Mouse (Mus musculus) lung, postnatal 0 days (tissue): ENCODE data around the gene Naa16. TPM values are rescaled to one million over a fixed set of nuclear protein-coding genes. Genes with fewer than 3 reads are reported as not detected.

Source experiments
- ATAC-seq: fragments of 200-750 bp; cut with Nextera tagmentation; 2 replicates; pipeline ENCODE4 v1.8.0; 2017; ENCODE audit warnings: moderate library complexity
- DNase-seq: peaks from one replicate; pipeline ENCODE4 v3.0.0-alpha.2; 2016; ENCODE audit warnings: low spot score
- H3K27ac ChIP-seq: fragments of 300-500 bp; sonication (generic); 2 replicates; pipeline ENCODE4 v1.5.1; 2014; ENCODE audit warnings: antibody characterized with exemption, mild to moderate bottlenecking, low read length, mixed read lengths
- H3K27me3 ChIP-seq: fragments of 300-500 bp; sonication (generic); replicated peaks from 2 replicates; pipeline ENCODE4 v1.6.1; 2014; ENCODE audit warnings: low read length, mixed read lengths; ENCODE audit not compliant: insufficient read depth
- H3K36me3 ChIP-seq: fragments of 300-500 bp; sonication (generic); 2 replicates; pipeline ENCODE4 v1.6.1; 2014; ENCODE audit warnings: low read length, mixed read lengths; ENCODE audit not compliant: insufficient read depth
- H3K4me1 ChIP-seq: fragments of 300-500 bp; sonication (generic); 2 replicates; pipeline ENCODE4 v1.6.1; 2014; ENCODE audit warnings: antibody characterized with exemption, low read depth, low read length, mixed read lengths; ENCODE audit not compliant: insufficient read depth
- H3K4me2 ChIP-seq: fragments of 300-500 bp; sonication (generic); replicated peaks from 2 replicates; pipeline ENCODE4 v1.6.1; 2014; ENCODE audit warnings: low read depth, mild to moderate bottlenecking, low read length, moderate library complexity, mixed read lengths
- H3K4me3 ChIP-seq: fragments of 300-500 bp; sonication (generic); 2 replicates; pipeline ENCODE4 v1.5.1; 2014; ENCODE audit warnings: low read depth, low read length
- H3K9ac ChIP-seq: fragments of 300-500 bp; sonication (generic); replicated peaks from 2 replicates; pipeline ENCODE4 v1.6.1; 2014; ENCODE audit warnings: low read depth, mild to moderate bottlenecking
- H3K9me3 ChIP-seq: fragments of 300-500 bp; sonication (generic); 2 replicates; pipeline ENCODE4 v1.6.1; 2016; ENCODE audit warnings: low read length, mixed read lengths
- CTCF ChIP-seq: IDR thresholded peaks from 2 replicates; pipeline ENCODE4 v1.5.1; 2016; ENCODE audit warnings: antibody characterized with exemption, mild to moderate bottlenecking
- EP300 ChIP-seq: IDR thresholded peaks from 2 replicates; pipeline ENCODE4 v1.6.1; 2016; ENCODE audit warnings: antibody characterized with exemption, mild to moderate bottlenecking, control low read depth
- WGBS: fragments of 180-500 bp; shearing (Covaris S2); extraction: QIAGEN DNeasy Blood & Tissue Kit; methylation state at CpG from one replicate; pipeline ENCODE4 v1.1.7; 2014; 5-methylcytosine and 5-hydroxymethylcytosine counted together
- polyA plus RNA-seq: library from polyadenylated mRNA; unstranded; fragments of >200 nt; fragmentation: Nextera tagmentation; extraction: Ambion mirVana; gene quantifications from 2 replicates; pipeline ENCODE4 v1.2.1, GENCODE M21; 2015

Naa16 gene
- polyA plus RNA-seq, 1 experiment from 2014 or later = 24.0 TPM

DNA sequence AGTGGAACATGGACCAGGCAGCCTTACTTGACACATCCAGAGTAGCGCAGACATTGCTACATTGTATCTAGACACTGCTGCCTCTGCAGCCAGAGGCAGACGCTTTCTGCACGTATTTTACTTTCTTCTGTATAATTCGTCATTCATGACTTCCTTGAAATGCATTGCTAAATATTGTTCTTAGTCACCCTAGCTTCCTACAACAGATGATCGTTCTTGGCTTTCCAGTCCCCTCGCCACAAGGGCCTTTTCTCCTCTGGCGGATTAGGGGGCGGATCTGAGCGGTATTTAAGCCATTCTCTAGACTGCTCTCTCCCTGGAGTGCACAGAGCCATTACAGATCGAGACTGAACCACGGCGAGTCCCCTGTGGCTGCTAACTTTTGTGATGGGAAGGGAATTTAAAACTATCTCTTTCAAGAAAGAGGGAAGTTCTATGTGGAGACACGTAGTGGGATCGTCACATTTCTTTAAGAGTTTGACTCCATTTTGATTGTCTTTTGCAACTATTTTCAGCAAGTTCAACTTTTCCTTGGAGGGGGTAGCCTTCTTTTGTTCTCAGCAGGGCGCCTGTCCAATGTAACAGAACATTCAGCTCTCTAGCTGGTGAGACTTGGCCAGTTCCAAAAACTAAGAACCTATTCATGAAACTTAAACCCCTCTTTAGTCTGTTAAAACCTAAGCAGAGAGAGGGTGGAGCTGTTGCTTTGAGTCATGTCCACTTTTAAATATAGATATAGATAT lies 99.7 kb downstream of the Naa16 start:
- DNase-seq = peak; percentile 53
- TF ChIP-seq CTCF = no peak
- TF ChIP-seq EP300 = no peak
- Histone ChIP-seq H3K9ac (no peak overlapping the region), H3K9me3 (no peaks in the 10 kb centered on the region), H3K27me3 (no peaks in the 10 kb centered on the region), H3K27ac (peak overlapping the region; percentile 8; the same call in 1 of the 2 replicates), H3K4me3 (no peak overlapping the region), H3K4me2 (no peak overlapping the region), H3K36me3 (peaks cover 10% of the 10 kb centered on the region; the same call in 1 of the 2 replicates), H3K4me1 (peaks cover 9% of the 10 kb centered on the region; the same call in 1 of the 2 replicates)
- peak; percentile 13; the same call in 1 of the 2 replicates for ATAC-seq
- WGBS = 55% methylated on average over 15 of the region's 15 CpGs

DNA sequence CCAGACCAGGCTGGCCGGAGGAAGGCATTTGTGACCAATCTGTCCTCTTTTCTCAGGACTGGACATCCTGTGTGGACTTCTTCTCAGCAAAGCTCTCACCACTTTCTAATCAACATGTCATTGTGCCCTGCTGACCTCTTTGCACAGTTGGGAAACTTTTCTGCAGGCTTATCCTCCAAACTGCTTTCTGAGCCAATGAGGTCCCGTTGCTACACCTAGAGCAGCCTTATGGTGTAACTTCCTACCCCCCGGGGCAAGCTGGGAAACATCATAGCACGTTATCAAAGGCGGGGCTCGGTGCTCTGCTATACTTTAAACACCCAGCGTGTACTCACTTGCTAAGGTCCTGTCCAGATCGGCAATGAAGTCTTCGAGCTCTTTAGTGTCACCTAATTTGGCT lies 100.7 kb downstream of the Naa16 start:
- peaks cover 10% of the 10 kb centered on the region; the same call in 1 of the 2 replicates for H3K36me3 ChIP-seq
- no peaks in the 10 kb centered on the region for H3K27me3 ChIP-seq
- H3K27ac ChIP-seq = peak overlapping the region; percentile 1; the same call in 1 of the 2 replicates
- H3K9ac ChIP-seq = no peak overlapping the region
- TF ChIP-seq CTCF (no peak), EP300 (no peak)
- H3K4me2 ChIP-seq = 0 out of 2 replicates have a peak overlapping the region, but pooled peaks have one; percentile 3
- WGBS = 34% methylated on average over 9 of the region's 9 CpGs
- no peak overlapping the region for H3K4me3 ChIP-seq
- ATAC-seq = peak; percentile 18; the same call in 1 of the 2 replicates
- peak; percentile 61 for DNase-seq
- H3K9me3 ChIP-seq = no peaks in the 10 kb centered on the region
- H3K4me1 ChIP-seq = peaks cover 9% of the 10 kb centered on the region; the same call in 1 of the 2 replicates

- ATAC-seq (no peak), DNase-seq (no peak)
- peak; percentile 69 for TF ChIP-seq CTCF
- TF ChIP-seq EP300 = no peak
- no peak overlapping the region for H3K27ac ChIP-seq
- H3K9ac ChIP-seq = no peak overlapping the region
- no peaks in the 10 kb centered on the region for H3K9me3 ChIP-seq
- H3K36me3 ChIP-seq = peaks cover 10% of the 10 kb centered on the region; the same call in 1 of the 2 replicates
- H3K27me3 ChIP-seq = no peaks in the 10 kb centered on the region
- no peak overlapping the region for H3K4me2 ChIP-seq
- WGBS = 68% methylated on average over 3 of the region's 3 CpGs
- H3K4me3 ChIP-seq = no peak overlapping the region
- 0 out of 2 replicates have a peak, but pooled peaks cover 3% of the 10 kb centered on the region for H3K4me1 ChIP-seq
Observed at GRCm38 (mm10) chr14:79288280-79288679, 102.3 kb downstream of the Naa16 start.

- DNase-seq (no peak), ATAC-seq (peak; percentile 17; the same call in 1 of the 2 replicates)
- Histone ChIP-seq H3K27ac (0 out of 2 replicates have a peak overlapping the region, but pooled peaks have one; percentile 20), H3K36me3 (peaks cover 10% of the 10 kb centered on the region; the same call in 1 of the 2 replicates), H3K4me1 (no peaks in the 10 kb centered on the region), H3K27me3 (no peaks in the 10 kb centered on the region), H3K4me3 (no peak overlapping the region), H3K9me3 (no peaks in the 10 kb centered on the region), H3K9ac (no peak overlapping the region), H3K4me2 (no peak overlapping the region)
- TF ChIP-seq CTCF = no peak
- WGBS = 72% methylated on average over 7 of the region's 7 CpGs
Observed at GRCm38 (mm10) chr14:79287251-79287863, 103.2 kb downstream of the Naa16 start.

DNA sequence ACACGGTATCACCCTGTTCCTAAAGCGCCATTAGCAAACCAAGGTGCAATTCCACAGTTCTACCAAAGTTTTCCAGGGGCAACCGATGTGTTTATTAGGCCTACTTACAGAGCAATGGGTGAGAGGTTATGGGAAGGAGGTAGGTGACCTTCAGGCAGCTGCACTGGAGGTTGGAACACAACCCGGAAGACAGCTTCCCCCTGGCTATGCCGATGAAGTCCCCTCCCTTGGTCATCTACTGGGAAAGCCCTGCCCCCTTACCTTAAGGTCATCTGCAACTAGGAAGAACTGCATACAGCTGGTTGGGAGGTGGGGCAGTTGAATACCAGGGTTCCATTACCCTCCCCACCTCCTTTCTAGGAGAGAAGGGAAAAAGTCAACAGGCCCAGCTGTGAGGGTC lies 105.0 kb downstream of the Naa16 start:
- ATAC-seq = no peak
- H3K27me3 ChIP-seq = no peaks in the 10 kb centered on the region
- TF ChIP-seq CTCF (no peak), EP300 (no peak)

GRCm38 (mm10) chr14:79284616-79285015 lies 106.0 kb downstream of the Naa16 start:
- no peak for TF ChIP-seq CTCF
- TF ChIP-seq EP300 = no peak
- no peaks in the 10 kb centered on the region for H3K9me3 ChIP-seq
- H3K4me3 ChIP-seq = no peak overlapping the region
- no peaks in the 10 kb centered on the region for H3K4me1 ChIP-seq
- no peak for ATAC-seq
- no peaks in the 10 kb centered on the region; the same call in 1 of the 2 replicates for H3K36me3 ChIP-seq
- no peak overlapping the region for H3K27ac ChIP-seq
- no peak overlapping the region for H3K4me2 ChIP-seq
- H3K27me3 ChIP-seq = no peaks in the 10 kb centered on the region
- no peak for DNase-seq
- H3K9ac ChIP-seq = no peak overlapping the region
- 88% methylated on average over 4 of the region's 4 CpGs for WGBS

More for the DNA sequence above, 105.0 kb downstream of the Naa16 start:
- H3K27ac ChIP-seq = no peak overlapping the region
- no peaks in the 10 kb centered on the region for H3K9me3 ChIP-seq
- no peak overlapping the region for H3K4me3 ChIP-seq
- no peak overlapping the region for H3K4me2 ChIP-seq
- peaks cover 1% of the 10 kb centered on the region; the same call in 1 of the 2 replicates for H3K36me3 ChIP-seq
- H3K4me1 ChIP-seq = no peaks in the 10 kb centered on the region
- DNase-seq = no peak
- 95% methylated on average over 5 of the region's 5 CpGs for WGBS
- no peak overlapping the region for H3K9ac ChIP-seq
